Mouse (Mus musculus) embryonic facial prominence, embryonic 15.5 days (tissue): ENCODE results near the gene Tpgs1. TPM values are rescaled to one million over a fixed set of nuclear protein-coding genes. Genes with fewer than 3 reads are reported as not detected.

Experiments
- ATAC-seq: fragments of 200-750 bp; cut with Nextera tagmentation; 2 replicates; pipeline ENCODE4 v1.8.0; 2017; ENCODE audit warnings: low read depth, moderate TSS enrichment; ENCODE audit not compliant: insufficient number of reproducible peaks, low FRiP score, low TSS enrichment
- H3K27ac ChIP-seq: fragments of 300-500 bp; sonication (generic); replicated peaks from 2 replicates; pipeline ENCODE4 v1.5.1; 2015; ENCODE audit warnings: mild to moderate bottlenecking, inconsistent platforms
- H3K27me3 ChIP-seq: fragments of 300-500 bp; sonication (generic); 2 replicates; pipeline ENCODE4 v1.6.1; 2015; ENCODE audit warnings: inconsistent platforms
- H3K36me3 ChIP-seq: fragments of 300-500 bp; sonication (generic); 2 replicates; pipeline ENCODE4 v1.6.1; 2015; ENCODE audit warnings: mild to moderate bottlenecking, inconsistent platforms
- H3K4me1 ChIP-seq: fragments of 300-500 bp; sonication (generic); 2 replicates; pipeline ENCODE4 v1.6.1; 2015; ENCODE audit warnings: inconsistent platforms
- H3K4me2 ChIP-seq: fragments of 300-500 bp; sonication (generic); replicated peaks from 2 replicates; pipeline ENCODE4 v1.6.1; 2015; ENCODE audit warnings: mild to moderate bottlenecking, inconsistent platforms
- H3K4me3 ChIP-seq: fragments of 300-500 bp; sonication (generic); replicated peaks from 2 replicates; pipeline ENCODE4 v1.5.1; 2015; ENCODE audit warnings: mild to moderate bottlenecking, inconsistent platforms
- H3K9ac ChIP-seq: fragments of 300-500 bp; sonication (generic); 2 replicates; pipeline ENCODE4 v1.6.1; 2015; ENCODE audit warnings: inconsistent platforms
- H3K9me3 ChIP-seq: fragments of 300-500 bp; sonication (generic); replicated peaks from 2 replicates; pipeline ENCODE4 v1.6.1; 2016; ENCODE audit warnings: inconsistent platforms
- WGBS: fragments of 180-500 bp; shearing (Covaris S2); methylation state at CpG from one replicate; pipeline ENCODE4 v1.1.7; 2015; 5-methylcytosine and 5-hydroxymethylcytosine counted together
- polyA plus RNA-seq: library from polyadenylated mRNA; unstranded; fragments of >200 nt; fragmentation: Nextera tagmentation; extraction: Ambion mirVana; gene quantifications from 2 replicates; pipeline ENCODE4 v1.2.1, GENCODE M21; 2015

Gene Tpgs1
- polyA plus RNA-seq, 1 experiment from 2014 or later: 62.4 TPM

GRCm38 (mm10) chr10:79705951-79706350 is 36.8 kb downstream of the Tpgs1 start:
- no peak for ATAC-seq
- WGBS: 77% methylated on average over 5 of the region's 5 CpGs

GRCm38 (mm10) chr10:79706406-79707094 is 37.4 kb downstream of the Tpgs1 start:
- H3K36me3 ChIP-seq: peaks cover 36% of the 10 kb centered on the region
- H3K9ac ChIP-seq: no peak overlapping the region; the same call in 1 of the 2 replicates
- peak overlapping the region; percentile 78 for H3K4me2 ChIP-seq
- no peak for ATAC-seq
- H3K4me3 ChIP-seq: no peak overlapping the region
- 81% methylated on average over 5 of the region's 5 CpGs for WGBS
- H3K4me1 ChIP-seq: peaks cover 35% of the 10 kb centered on the region
- H3K27ac ChIP-seq: 0 out of 2 replicates have a peak overlapping the region, but pooled peaks have one; percentile 1
- H3K27me3 ChIP-seq: no peaks in the 10 kb centered on the region
- H3K9me3 ChIP-seq: no peaks in the 10 kb centered on the region

More at GRCm38 (mm10) chr10:79705951-79706350, 36.8 kb downstream of the Tpgs1 start:
- Histone ChIP-seq H3K4me2 (peak overlapping the region; percentile 78), H3K4me1 (peaks cover 41% of the 10 kb centered on the region), H3K9ac (0 out of 2 replicates have a peak overlapping the region, but pooled peaks have one; percentile 99), H3K4me3 (peak overlapping the region; percentile 83), H3K36me3 (peaks cover 30% of the 10 kb centered on the region), H3K9me3 (no peaks in the 10 kb centered on the region), H3K27ac (0 out of 2 replicates have a peak overlapping the region, but pooled peaks have one; percentile 1), H3K27me3 (no peaks in the 10 kb centered on the region)

- Histone ChIP-seq H3K36me3 (peaks cover 42% of the 10 kb centered on the region), H3K9ac (no peak overlapping the region), H3K27ac (no peak overlapping the region), H3K9me3 (no peaks in the 10 kb centered on the region), H3K4me1 (peaks cover 33% of the 10 kb centered on the region), H3K4me3 (no peak overlapping the region), H3K4me2 (no peak overlapping the region), H3K27me3 (no peaks in the 10 kb centered on the region)
- 80% methylated on average over 1 of the region's 1 CpGs for WGBS
- no peak for ATAC-seq
Measured at GRCm38 (mm10) chr10:79707162-79707561, 38.0 kb downstream of the Tpgs1 start.

- WGBS: 57% methylated on average over 4 of the region's 4 CpGs
- Histone ChIP-seq H3K9me3 (no peaks in the 10 kb centered on the region), H3K27me3 (no peaks in the 10 kb centered on the region), H3K9ac (no peak overlapping the region), H3K4me3 (no peak overlapping the region), H3K4me1 (peaks cover 33% of the 10 kb centered on the region), H3K4me2 (no peak overlapping the region), H3K27ac (no peak overlapping the region), H3K36me3 (peaks cover 42% of the 10 kb centered on the region)
- no peak for ATAC-seq
Measured at GRCm38 (mm10) chr10:79707759-79708158, 38.6 kb downstream of the Tpgs1 start.

GRCm38 (mm10) chr10:79708668-79709067 is 39.5 kb downstream of the Tpgs1 start:
- Histone ChIP-seq H3K4me1 (peaks cover 31% of the 10 kb centered on the region), H3K36me3 (peaks cover 42% of the 10 kb centered on the region), H3K9ac (no peak overlapping the region), H3K9me3 (no peaks in the 10 kb centered on the region), H3K27me3 (no peaks in the 10 kb centered on the region), H3K4me3 (no peak overlapping the region), H3K4me2 (no peak overlapping the region), H3K27ac (no peak overlapping the region)
- WGBS: 87% methylated on average over 21 of the region's 21 CpGs
- no peak for ATAC-seq

- Histone ChIP-seq H3K4me3 (no peak overlapping the region), H3K4me1 (peaks cover 29% of the 10 kb centered on the region), H3K27ac (no peak overlapping the region), H3K27me3 (peaks cover 6% of the 10 kb centered on the region), H3K9me3 (no peaks in the 10 kb centered on the region), H3K4me2 (no peak overlapping the region), H3K9ac (no peak overlapping the region), H3K36me3 (peaks cover 42% of the 10 kb centered on the region)
- WGBS: 67% methylated on average over 7 of the region's 7 CpGs
- ATAC-seq: no peak
Measured at GRCm38 (mm10) chr10:79709307-79709706, 40.1 kb downstream of the Tpgs1 start.

- Histone ChIP-seq H3K27ac (no peak overlapping the region), H3K27me3 (peaks cover 33% of the 10 kb centered on the region), H3K4me2 (no peak overlapping the region), H3K4me1 (peaks cover 18% of the 10 kb centered on the region), H3K4me3 (no peak overlapping the region), H3K9me3 (no peaks in the 10 kb centered on the region), H3K36me3 (peaks cover 42% of the 10 kb centered on the region), H3K9ac (no peak overlapping the region)
- ATAC-seq: no peak
- WGBS: 81% methylated on average over 1 of the region's 1 CpGs
Measured at GRCm38 (mm10) chr10:79712029-79712428, 42.9 kb downstream of the Tpgs1 start.

DNA sequence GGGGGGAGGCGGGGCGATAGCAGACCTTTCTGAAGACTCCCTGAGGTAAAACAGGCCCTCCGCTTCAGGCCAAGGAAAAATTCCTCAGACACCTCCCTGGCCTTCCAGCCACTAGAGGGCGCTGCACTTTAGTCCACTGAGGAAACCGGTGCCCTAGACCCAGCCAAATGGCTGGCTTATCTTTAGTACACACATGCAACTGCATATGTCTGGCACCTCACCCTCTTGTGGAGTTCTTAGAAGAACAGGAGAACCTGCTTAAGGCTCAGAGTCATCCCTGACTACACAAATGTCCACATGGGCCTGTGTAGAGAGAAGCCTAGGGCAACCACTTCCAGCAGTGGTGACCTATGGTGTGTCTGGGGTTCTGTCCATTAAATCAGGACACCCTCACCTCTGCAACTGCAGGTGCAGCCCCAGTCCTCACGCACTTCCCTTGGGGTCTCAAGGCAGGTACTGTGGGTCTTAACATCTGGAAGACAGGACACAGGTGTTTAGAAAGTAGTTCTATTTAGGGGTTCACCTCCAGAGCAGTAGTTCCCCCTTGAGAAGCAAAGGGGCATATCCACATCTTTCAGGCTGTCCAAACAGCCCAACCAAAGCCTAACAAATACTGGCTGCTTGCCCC is 43.4 kb downstream of the Tpgs1 start:
- WGBS: 17% methylated on average over 6 of the region's 6 CpGs
- no peak for ATAC-seq
- H3K9me3 ChIP-seq: no peaks in the 10 kb centered on the region
- no peak overlapping the region for H3K4me3 ChIP-seq
- H3K4me1 ChIP-seq: peaks cover 18% of the 10 kb centered on the region
- peaks cover 39% of the 10 kb centered on the region for H3K27me3 ChIP-seq
- peaks cover 38% of the 10 kb centered on the region for H3K36me3 ChIP-seq
- no peak overlapping the region for H3K27ac ChIP-seq
- no peak overlapping the region for H3K9ac ChIP-seq
- H3K4me2 ChIP-seq: no peak overlapping the region

- H3K4me3 ChIP-seq: no peak overlapping the region
- ATAC-seq: no peak
- no peak overlapping the region for H3K4me2 ChIP-seq
- WGBS: 22% methylated on average over 1 of the region's 1 CpGs
- H3K9me3 ChIP-seq: no peaks in the 10 kb centered on the region
- no peak overlapping the region for H3K9ac ChIP-seq
- H3K27ac ChIP-seq: no peak overlapping the region
- peaks cover 21% of the 10 kb centered on the region for H3K4me1 ChIP-seq
- H3K27me3 ChIP-seq: peaks cover 44% of the 10 kb centered on the region
- peaks cover 37% of the 10 kb centered on the region for H3K36me3 ChIP-seq
Measured at GRCm38 (mm10) chr10:79713163-79713562, 44.0 kb downstream of the Tpgs1 start.

- H3K27me3 ChIP-seq: peaks cover 59% of the 10 kb centered on the region
- H3K27ac ChIP-seq: no peak overlapping the region
- ATAC-seq: no peak
- H3K9me3 ChIP-seq: no peaks in the 10 kb centered on the region
- peaks cover 21% of the 10 kb centered on the region for H3K36me3 ChIP-seq
- no peak overlapping the region for H3K4me2 ChIP-seq
- peaks cover 21% of the 10 kb centered on the region for H3K4me1 ChIP-seq
- H3K4me3 ChIP-seq: no peak overlapping the region
- no peak overlapping the region for H3K9ac ChIP-seq
- WGBS: 66% methylated on average over 4 of the region's 4 CpGs
Measured at GRCm38 (mm10) chr10:79714996-79715395, 45.8 kb downstream of the Tpgs1 start.

DNA sequence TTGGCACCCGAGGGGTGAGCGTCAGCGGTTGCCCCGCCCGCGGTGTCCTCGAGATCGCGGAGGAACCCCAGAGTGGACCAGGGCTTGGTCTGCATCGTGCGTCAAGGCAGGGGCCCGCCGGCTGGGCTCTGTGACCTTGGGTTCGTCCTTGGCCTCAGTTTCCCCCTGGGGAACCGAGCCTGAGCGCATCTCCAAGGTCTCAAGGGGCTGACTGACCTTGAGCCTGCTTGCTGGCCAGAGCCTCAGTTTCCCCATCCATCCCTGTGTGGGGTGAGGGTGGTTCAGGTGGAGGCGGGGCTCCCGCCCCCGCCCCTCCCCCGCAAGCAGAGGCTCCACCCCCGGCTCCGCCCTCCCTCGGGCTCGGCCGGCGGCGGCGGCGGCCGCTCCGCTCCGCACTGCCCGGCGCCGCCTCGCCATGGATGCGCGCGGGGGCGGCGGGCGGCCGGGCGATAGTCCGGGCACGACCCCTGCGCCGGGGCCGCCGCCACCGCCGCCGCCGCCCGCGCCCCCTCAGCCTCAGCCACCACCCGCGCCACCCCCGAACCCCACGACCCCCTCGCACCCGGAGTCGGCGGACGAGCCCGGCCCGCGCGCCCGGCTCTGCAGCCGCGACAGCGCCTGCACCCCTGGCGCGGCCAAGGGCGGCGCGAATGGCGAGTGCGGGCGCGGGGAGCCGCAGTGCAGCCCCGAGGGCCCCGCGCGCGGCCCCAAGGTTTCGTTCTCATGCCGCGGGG is 47.3 kb downstream of the Tpgs1 start, which contains the start of gene Hcn2:
Gene Hcn2, plus strand, starts transcription at position 381 of the 734 bp plus-strand sequence.
- no peaks in the 10 kb centered on the region for H3K9me3 ChIP-seq
- ATAC-seq: no peak
- H3K36me3 ChIP-seq: peaks cover 7% of the 10 kb centered on the region
- H3K27me3 ChIP-seq: peaks cover 59% of the 10 kb centered on the region
- peak within 1 kb of the TSS; percentile 56 for H3K4me3 ChIP-seq
- H3K4me1 ChIP-seq: peaks cover 21% of the 10 kb centered on the region
- no peak within 1 kb of the TSS for H3K27ac ChIP-seq
- 4% methylated on average over 29 of the region's 91 CpGs for WGBS
- peak within 1 kb of the TSS; percentile 1; the same call in 1 of the 2 replicates for H3K9ac ChIP-seq
- H3K4me2 ChIP-seq: peak within 1 kb of the TSS; percentile 98
